Mouse (Mus musculus): ENCODE measurements around the gene Vwa1. TPM values are rescaled to one million over a fixed set of nuclear protein-coding genes. Genes with fewer than 3 reads are reported as not detected.
A peak's percentile ranks its signal among the peaks of the same experiment; 100 is the strongest.

Vwa1 gene
- polyA plus RNA-seq, 1 experiment from 2014 or later, result 10.0 TPM

DNA sequence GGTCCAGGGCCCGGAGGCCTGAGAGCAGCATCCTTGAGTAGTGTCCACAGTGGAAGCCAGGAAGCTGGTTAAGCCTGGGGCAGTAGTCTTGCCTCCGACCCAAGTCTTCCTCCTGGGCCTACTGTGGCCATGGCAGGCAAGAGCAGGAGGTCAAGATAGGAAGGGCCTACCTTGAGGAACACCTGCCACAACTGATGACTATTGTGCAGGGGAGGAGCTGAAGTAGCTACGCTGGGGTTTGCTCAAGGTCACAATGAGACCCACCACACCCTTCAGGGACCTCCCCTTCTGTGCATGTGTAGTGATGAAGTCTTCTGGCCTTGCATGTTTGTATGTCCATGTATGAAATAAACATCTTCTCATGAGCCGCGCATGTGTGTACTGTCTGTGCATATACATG, 38.7 kb downstream of the Vwa1 start:
- peak overlapping the region; percentile 84 for H3K9ac ChIP-seq (ENCODE audit: low read length)
- H3K4me1 ChIP-seq (replicated peaks; ENCODE audit: control insufficient read depth, insufficient read depth, low read length), result peaks cover 6% of the 10 kb centered on the region; the same call in 1 of the 2 replicates
- H3K27me3 ChIP-seq (ENCODE audit: control insufficient read depth, insufficient read depth, low read length), result no peaks in the 10 kb centered on the region
- H3K4me3 ChIP-seq (ENCODE audit: low read depth, low read length), result peak overlapping the region; percentile 68
- WGBS, result 64% methylated on average over 5 of the region's 5 CpGs
- DNase-seq (ENCODE audit: low spot score), result no peak
- ATAC-seq (replicated peaks; ENCODE audit: low FRiP score), result no peak
- peak overlapping the region; percentile 90 for H3K4me2 ChIP-seq (ENCODE audit: low read depth, low read length, severe bottlenecking)
- no peak overlapping the region for H3K27ac ChIP-seq (ENCODE audit: low read depth, low read length)
- no peaks in the 10 kb centered on the region; the same call in 1 of the 2 replicates for H3K36me3 ChIP-seq (ENCODE audit: control insufficient read depth, insufficient read depth, low read length)
- no peaks in the 10 kb centered on the region for H3K9me3 ChIP-seq (ENCODE audit: control insufficient read depth, low read length)

DNA sequence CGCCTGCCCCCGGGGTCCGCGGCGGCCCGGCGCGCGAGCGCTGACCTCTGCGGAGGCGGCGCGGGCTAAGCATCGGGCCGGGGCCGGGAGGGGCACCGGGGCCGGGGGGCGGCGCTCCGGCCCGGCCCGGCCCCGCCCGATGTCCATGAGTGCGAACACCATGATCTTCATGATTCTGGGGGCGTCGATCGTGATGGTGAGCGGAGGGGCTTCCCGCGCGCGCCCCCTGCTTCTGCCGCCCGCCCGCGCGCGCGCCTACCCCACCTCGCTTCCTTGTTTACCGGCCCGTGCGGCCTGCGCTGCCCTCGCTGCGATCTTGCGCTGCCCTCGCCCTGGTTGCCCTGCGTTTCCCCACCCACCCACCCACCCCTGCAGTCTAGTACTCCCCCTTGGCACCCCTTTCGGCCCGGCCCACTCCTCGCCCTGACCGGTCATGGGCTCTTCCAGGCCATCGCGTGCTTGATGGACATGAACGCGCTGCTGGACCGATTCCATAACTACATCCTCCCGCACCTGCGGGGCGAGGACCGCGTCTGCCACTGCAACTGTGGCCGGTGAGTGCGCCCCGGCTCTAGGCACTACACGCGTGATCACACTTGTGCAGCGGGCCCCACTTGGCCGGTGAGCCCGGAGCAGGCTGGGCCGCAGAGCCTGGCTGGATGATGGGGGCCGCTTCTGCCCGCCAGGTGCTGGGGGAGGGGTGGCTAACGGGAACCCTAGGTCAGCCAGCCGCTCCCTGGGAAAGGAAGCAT, 39.4 kb downstream of the Vwa1 start:
- Histone ChIP-seq H3K9me3 (ENCODE audit: control insufficient read depth, low read length) (no peaks in the 10 kb centered on the region), H3K27ac (ENCODE audit: low read depth, low read length) (peak overlapping the region; percentile 58), H3K4me3 (ENCODE audit: low read depth, low read length) (peak overlapping the region; percentile 68), H3K9ac (ENCODE audit: low read length) (peak overlapping the region; percentile 84), H3K27me3 (ENCODE audit: control insufficient read depth, insufficient read depth, low read length) (no peaks in the 10 kb centered on the region), H3K4me2 (ENCODE audit: low read depth, low read length, severe bottlenecking) (peak overlapping the region; percentile 90), H3K4me1 (replicated peaks; ENCODE audit: control insufficient read depth, insufficient read depth, low read length) (peaks cover 6% of the 10 kb centered on the region; the same call in 1 of the 2 replicates), H3K36me3 (ENCODE audit: control insufficient read depth, insufficient read depth, low read length) (no peaks in the 10 kb centered on the region; the same call in 1 of the 2 replicates)
- ATAC-seq (replicated peaks; ENCODE audit: low FRiP score) (peak; percentile 78), DNase-seq (ENCODE audit: low spot score) (peak; percentile 76)
- WGBS, result under 1% methylated on average over 68 of the region's 79 CpGs

DNA sequence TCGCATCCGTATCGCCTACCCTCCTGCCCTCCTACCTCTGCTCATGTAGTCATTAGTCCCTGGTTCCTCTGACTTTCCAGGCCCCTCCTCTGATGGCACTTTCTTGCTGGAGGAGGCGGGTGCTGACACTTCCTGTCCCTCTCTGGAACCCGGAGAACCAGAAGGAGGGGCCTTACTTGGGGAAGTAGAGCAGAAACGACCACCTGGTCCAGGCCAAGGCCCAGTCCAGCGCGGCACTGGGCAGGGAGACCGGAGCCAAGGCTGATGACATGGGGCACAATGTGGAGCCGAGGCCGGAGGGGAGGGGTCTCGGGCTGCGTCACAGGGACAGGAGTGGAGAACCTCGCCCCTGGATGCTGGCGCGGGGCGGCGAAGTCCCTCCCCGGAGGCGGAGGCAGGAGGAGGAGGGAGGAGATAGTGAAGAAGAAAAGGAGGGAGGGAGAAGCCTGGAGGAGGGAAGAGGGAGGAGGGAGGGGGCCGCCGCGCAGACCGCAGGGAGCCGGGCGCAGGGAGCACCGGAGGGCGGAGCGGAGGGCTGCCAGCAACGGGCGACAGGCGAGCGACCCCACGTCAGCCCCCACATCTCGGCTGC, 40.1 kb downstream of the Vwa1 start, which contains the start of gene Tmem240:
Gene Tmem240 (plus strand): TSS at position 451 of the 592 bp plus-strand sequence.
- H3K9me3 ChIP-seq (ENCODE audit: control insufficient read depth, low read length), result no peaks in the 10 kb centered on the region

DNA sequence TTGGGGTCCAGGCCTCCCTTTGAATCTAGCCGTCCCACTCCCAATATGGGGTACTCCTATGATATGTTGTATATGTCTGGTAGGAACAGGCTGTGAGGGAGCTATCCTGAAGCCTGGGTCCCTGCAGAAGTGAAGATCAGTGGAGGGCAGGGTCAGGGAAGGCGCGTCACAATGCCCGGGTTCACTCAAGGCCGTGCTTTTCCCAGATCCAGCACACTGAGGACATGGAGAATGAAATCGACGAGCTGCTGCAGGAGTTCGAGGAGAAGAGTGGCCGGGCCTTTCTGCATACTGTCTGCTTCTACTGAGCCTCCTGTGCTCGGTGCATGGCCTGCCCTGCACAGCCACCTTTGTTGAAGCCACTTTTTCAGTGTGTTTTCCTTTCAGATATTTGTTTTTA, 41.2 kb downstream of the Vwa1 start:
- no peaks in the 10 kb centered on the region for H3K27me3 ChIP-seq (ENCODE audit: control insufficient read depth, insufficient read depth, low read length)
- H3K4me2 ChIP-seq (ENCODE audit: low read depth, low read length, severe bottlenecking), result no peak overlapping the region
- no peaks in the 10 kb centered on the region for H3K9me3 ChIP-seq (ENCODE audit: control insufficient read depth, low read length)
- H3K4me3 ChIP-seq (ENCODE audit: low read depth, low read length), result no peak overlapping the region
- DNase-seq (ENCODE audit: low spot score) (no peak), ATAC-seq (replicated peaks; ENCODE audit: low FRiP score) (no peak)
- no peak overlapping the region for H3K9ac ChIP-seq (ENCODE audit: low read length)
- peaks cover 6% of the 10 kb centered on the region; the same call in 1 of the 2 replicates for H3K4me1 ChIP-seq (replicated peaks; ENCODE audit: control insufficient read depth, insufficient read depth, low read length)
- no peaks in the 10 kb centered on the region; the same call in 1 of the 2 replicates for H3K36me3 ChIP-seq (ENCODE audit: control insufficient read depth, insufficient read depth, low read length)
- WGBS, result 86% methylated on average over 10 of the region's 10 CpGs
- no peak overlapping the region for H3K27ac ChIP-seq (ENCODE audit: low read depth, low read length)

More for the DNA sequence above, 40.1 kb downstream of the Vwa1 start, which contains the start of gene Tmem240:
- Histone ChIP-seq H3K4me1 (replicated peaks; ENCODE audit: control insufficient read depth, insufficient read depth, low read length) (peaks cover 6% of the 10 kb centered on the region; the same call in 1 of the 2 replicates), H3K27ac (ENCODE audit: low read depth, low read length) (peak within 1 kb of the TSS; percentile 58), H3K9ac (ENCODE audit: low read length) (peak within 1 kb of the TSS; percentile 84), H3K36me3 (ENCODE audit: control insufficient read depth, insufficient read depth, low read length) (no peaks in the 10 kb centered on the region; the same call in 1 of the 2 replicates), H3K4me3 (ENCODE audit: low read depth, low read length) (peak within 1 kb of the TSS; percentile 68), H3K27me3 (ENCODE audit: control insufficient read depth, insufficient read depth, low read length) (no peaks in the 10 kb centered on the region), H3K4me2 (ENCODE audit: low read depth, low read length, severe bottlenecking) (peak within 1 kb of the TSS; percentile 90)
- ATAC-seq (replicated peaks; ENCODE audit: low FRiP score) (peak; percentile 96), DNase-seq (ENCODE audit: low spot score) (peak; percentile 95)
- under 1% methylated on average over 31 of the region's 35 CpGs for WGBS

GRCm38 (mm10) chr4:155727993-155728392, 46.5 kb downstream of the Vwa1 start:
- H3K27ac ChIP-seq (ENCODE audit: low read depth, low read length), result no peak overlapping the region
- no peak overlapping the region for H3K9ac ChIP-seq (ENCODE audit: low read length)
- no peak for ATAC-seq (replicated peaks; ENCODE audit: low FRiP score)
- no peaks in the 10 kb centered on the region for H3K4me1 ChIP-seq (replicated peaks; ENCODE audit: control insufficient read depth, insufficient read depth, low read length)
- no peak overlapping the region for H3K4me2 ChIP-seq (ENCODE audit: low read depth, low read length, severe bottlenecking)
- no peaks in the 10 kb centered on the region; the same call in 1 of the 2 replicates for H3K36me3 ChIP-seq (ENCODE audit: control insufficient read depth, insufficient read depth, low read length)
- 83% methylated on average over 2 of the region's 2 CpGs for WGBS
- H3K9me3 ChIP-seq (ENCODE audit: control insufficient read depth, low read length), result no peaks in the 10 kb centered on the region
- H3K27me3 ChIP-seq (ENCODE audit: control insufficient read depth, insufficient read depth, low read length), result no peaks in the 10 kb centered on the region
- no peak overlapping the region for H3K4me3 ChIP-seq (ENCODE audit: low read depth, low read length)
- DNase-seq (ENCODE audit: low spot score), result no peak

DNA sequence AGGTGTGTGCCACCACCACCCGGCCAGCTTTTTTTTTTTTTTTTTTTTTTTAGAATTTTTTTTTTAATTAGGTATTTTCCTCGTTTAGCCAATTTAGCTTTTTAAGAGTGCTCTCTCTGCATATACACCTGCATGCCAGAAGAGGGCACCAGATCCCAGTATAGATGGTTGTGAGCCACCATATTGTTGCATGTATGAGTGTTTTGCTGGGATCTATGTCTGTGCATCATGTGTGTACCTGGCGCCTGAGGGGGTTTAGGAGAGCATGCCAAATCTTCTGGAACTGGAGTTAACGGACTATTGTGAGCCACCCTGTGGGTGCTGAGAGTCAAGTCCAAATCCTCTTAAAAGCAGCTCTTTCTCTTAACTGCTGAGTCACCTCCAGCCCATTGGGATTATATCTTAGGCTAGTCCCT, 52.8 kb downstream of the Vwa1 start:
- DNase-seq (ENCODE audit: low spot score), result no peak
- Histone ChIP-seq H3K9me3 (ENCODE audit: control insufficient read depth, low read length) (no peaks in the 10 kb centered on the region), H3K4me1 (replicated peaks; ENCODE audit: control insufficient read depth, insufficient read depth, low read length) (no peaks in the 10 kb centered on the region), H3K4me3 (ENCODE audit: low read depth, low read length) (no peak overlapping the region), H3K4me2 (ENCODE audit: low read depth, low read length, severe bottlenecking) (no peak overlapping the region), H3K36me3 (ENCODE audit: control insufficient read depth, insufficient read depth, low read length) (no peaks in the 10 kb centered on the region; the same call in 1 of the 2 replicates), H3K9ac (ENCODE audit: low read length) (no peak overlapping the region), H3K27ac (ENCODE audit: low read depth, low read length) (no peak overlapping the region), H3K27me3 (ENCODE audit: control insufficient read depth, insufficient read depth, low read length) (no peaks in the 10 kb centered on the region)
- no peak for ATAC-seq (replicated peaks; ENCODE audit: low FRiP score)
- 56% methylated on average over 3 of the region's 4 CpGs for WGBS

Small RNA genes within 50 kb of the gene (microRNA-seq; reads per million reads assigned to microRNA genes)
- not detected for gene Gm27743 (ENCODE audit: insufficient number of aligned reads)

Other genes starting within 250 kb of the Vwa1 start
- gene Nadk, start 212.3 kb downstream of the Vwa1 start, polyA plus RNA-seq (2014; fragmentation: Nextera tagmentation; extraction: Ambion mirVana), result 110 and 116 TPM in 2 replicates
- 16.0 and 16.5 TPM in 2 replicates for gene Slc35e2, start 173.3 kb downstream of the Vwa1 start, polyA plus RNA-seq (2014; fragmentation: Nextera tagmentation; extraction: Ambion mirVana)
- 83.8 and 84.0 TPM in 2 replicates for gene Cdk11b, start 149.8 kb downstream of the Vwa1 start, polyA plus RNA-seq (2014; fragmentation: Nextera tagmentation; extraction: Ambion mirVana)
- not detected in 2 replicates for gene Gm10563, start 129.3 kb downstream of the Vwa1 start, polyA plus RNA-seq (2014; fragmentation: Nextera tagmentation; extraction: Ambion mirVana)
- 2.5 and 2.7 TPM in 2 replicates for gene Mmp23, start 121.3 kb downstream of the Vwa1 start, polyA plus RNA-seq (2014; fragmentation: Nextera tagmentation; extraction: Ambion mirVana)
- 21.2 and 22.3 TPM in 2 replicates for gene Mib2, start 105.5 kb downstream of the Vwa1 start, polyA plus RNA-seq (2014; fragmentation: Nextera tagmentation; extraction: Ambion mirVana)
- gene Fndc10, start 80.4 kb downstream of the Vwa1 start, polyA plus RNA-seq (2014; fragmentation: Nextera tagmentation; extraction: Ambion mirVana), result 2.3 and 2.9 TPM in 2 replicates
- gene Ssu72, start 69.9 kb downstream of the Vwa1 start, polyA plus RNA-seq (2014; fragmentation: Nextera tagmentation; extraction: Ambion mirVana), result 138 and 144 TPM in 2 replicates
- gene Tmem240, start 39.9 kb downstream of the Vwa1 start, polyA plus RNA-seq (2014; fragmentation: Nextera tagmentation; extraction: Ambion mirVana), result 0.76 and 1.2 TPM in 2 replicates
- gene Atad3a, start 13.6 kb downstream of the Vwa1 start, polyA plus RNA-seq (2014; fragmentation: Nextera tagmentation; extraction: Ambion mirVana), result 104 and 115 TPM in 2 replicates
- gene Tmem88b, start 11.2 kb upstream of the Vwa1 start, polyA plus RNA-seq (2014; fragmentation: Nextera tagmentation; extraction: Ambion mirVana), result 0.15 and 0.43 TPM in 2 replicates
- gene Ankrd65, start 15.7 kb upstream of the Vwa1 start, polyA plus RNA-seq (2014; fragmentation: Nextera tagmentation; extraction: Ambion mirVana), result not detected in 2 replicates
- 203 and 223 TPM in 2 replicates for gene Mrpl20, start 28.2 kb upstream of the Vwa1 start, polyA plus RNA-seq (2014; fragmentation: Nextera tagmentation; extraction: Ambion mirVana)
- 162 and 186 TPM in 2 replicates for gene Ccnl2, start 37.8 kb upstream of the Vwa1 start, polyA plus RNA-seq (2014; fragmentation: Nextera tagmentation; extraction: Ambion mirVana)
- 132 and 141 TPM in 2 replicates for gene Aurkaip1, start 56.6 kb upstream of the Vwa1 start, polyA plus RNA-seq (2014; fragmentation: Nextera tagmentation; extraction: Ambion mirVana)
- 28.8 and 29.3 TPM in 2 replicates for gene Mxra8, start 65.0 kb upstream of the Vwa1 start, polyA plus RNA-seq (2014; fragmentation: Nextera tagmentation; extraction: Ambion mirVana)
- gene Dvl1, start 72.7 kb upstream of the Vwa1 start, polyA plus RNA-seq (2014; fragmentation: Nextera tagmentation; extraction: Ambion mirVana), result 17.9 and 18.0 TPM in 2 replicates
- 0.45 and 0.60 TPM in 2 replicates for gene Tas1r3, start 88.7 kb upstream of the Vwa1 start, polyA plus RNA-seq (2014; fragmentation: Nextera tagmentation; extraction: Ambion mirVana)
- gene Cptp, start 94.7 kb upstream of the Vwa1 start, polyA plus RNA-seq (2014; fragmentation: Nextera tagmentation; extraction: Ambion mirVana), result 22.3 and 27.0 TPM in 2 replicates
- gene Ints11, start 94.8 kb upstream of the Vwa1 start, polyA plus RNA-seq (2014; fragmentation: Nextera tagmentation; extraction: Ambion mirVana), result 108 and 117 TPM in 2 replicates
- gene Pusl1, start 117.1 kb upstream of the Vwa1 start, polyA plus RNA-seq (2014; fragmentation: Nextera tagmentation; extraction: Ambion mirVana), result 53.4 and 53.7 TPM in 2 replicates
- gene Acap3, start 117.1 kb upstream of the Vwa1 start, polyA plus RNA-seq (2014; fragmentation: Nextera tagmentation; extraction: Ambion mirVana), result 34.6 and 34.8 TPM in 2 replicates
- 159 and 165 TPM in 2 replicates for gene Ube2j2, start 169.1 kb upstream of the Vwa1 start, polyA plus RNA-seq (2014; fragmentation: Nextera tagmentation; extraction: Ambion mirVana)
- 17.6 and 21.1 TPM in 2 replicates for gene C1qtnf12, start 187.6 kb upstream of the Vwa1 start, polyA plus RNA-seq (2014; fragmentation: Nextera tagmentation; extraction: Ambion mirVana)
- 16.3 and 20.4 TPM in 2 replicates for gene B3galt6, start 218.0 kb upstream of the Vwa1 start, polyA plus RNA-seq (2014; fragmentation: Nextera tagmentation; extraction: Ambion mirVana)
- gene Sdf4, start 218.2 kb upstream of the Vwa1 start, polyA plus RNA-seq (2014; fragmentation: Nextera tagmentation; extraction: Ambion mirVana), result 117 and 121 TPM in 2 replicates
- gene Tnfrsf4, start 239.1 kb upstream of the Vwa1 start, polyA plus RNA-seq (2014; fragmentation: Nextera tagmentation; extraction: Ambion mirVana), result 0.53 and 0.75 TPM in 2 replicates

All from forebrain, embryonic 11.5 days (tissue).